Comparison of ENCODE assay signal across 18 mouse cellular contexts in the genomic region with DNA sequence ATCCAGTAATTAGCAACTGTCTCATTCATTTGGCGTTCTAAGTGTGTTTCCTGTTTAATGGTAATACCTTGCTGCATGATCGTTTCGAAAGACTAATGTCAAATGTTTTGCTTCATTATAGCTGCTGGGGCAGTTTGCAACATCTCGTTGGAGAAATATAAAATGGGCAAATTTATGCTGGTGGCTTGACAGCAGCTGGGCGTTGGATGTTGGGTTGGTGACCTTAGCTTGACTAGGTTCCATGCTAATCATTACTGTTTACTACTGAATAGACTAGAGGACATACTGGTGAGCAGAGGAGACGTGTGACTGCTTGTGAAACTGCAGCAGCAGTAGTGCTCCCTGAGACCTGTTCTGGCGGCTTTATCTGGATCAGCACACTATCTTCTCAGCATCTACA.
"Had no signal": no experiment of that assay in that cellular context is flagged by ENCODE, and none has a peak within 500 bp of the region (broad histone marks: within the 10 kb centered on the region; RNA-seq: fewer than 3 reads in every experiment).

No protein-coding gene starts in this region.

- H3K27ac ChIP-seq: midbrain, embryonic 10.5 days; midbrain, embryonic 12.5 days; neural tube, embryonic 13.5 days; neural tube, embryonic 15.5 days; stomach, embryonic 15.5 days; stomach, postnatal 0 days had no signal

- H3K4me3 ChIP-seq: midbrain, embryonic 10.5 days; midbrain, embryonic 12.5 days; myocyte; neural tube, embryonic 13.5 days; neural tube, embryonic 15.5 days; stomach, embryonic 15.5 days had no signal

- H3K27me3 ChIP-seq: midbrain, embryonic 12.5 days; neural tube, embryonic 13.5 days; neural tube, embryonic 15.5 days; stomach, embryonic 15.5 days had no signal

- ATAC-seq: midbrain, embryonic 16.5 days had no signal

- H3K4me2 ChIP-seq: lung, embryonic 14.5 days; midbrain, embryonic 12.5 days; neural tube, embryonic 13.5 days; neural tube, embryonic 15.5 days; stomach, embryonic 15.5 days had no signal

- H3K4me1 ChIP-seq: midbrain, embryonic 12.5 days; neural tube, embryonic 13.5 days; neural tube, embryonic 15.5 days; stomach, embryonic 15.5 days had no signal

- H3K9me3 ChIP-seq: midbrain, embryonic 12.5 days; neural tube, embryonic 13.5 days; neural tube, embryonic 15.5 days; stomach, embryonic 15.5 days had no signal

- H3K36me3 ChIP-seq: midbrain, embryonic 10.5 days; midbrain, embryonic 12.5 days; neural tube, embryonic 13.5 days; neural tube, embryonic 15.5 days; stomach, embryonic 15.5 days had no signal

- DNase-seq: lung, adult 18-20 months; lung, embryonic 14.5 days; lung, postnatal 10 days; lung, postnatal 4 days; midbrain, embryonic 14.5 days; retina, postnatal 1 day; right cerebral cortex, postnatal 14 days; thymus, adult 2 months; thymus, postnatal 25 days; thymus, postnatal 4 days had no signal

- H3K9ac ChIP-seq: lung, embryonic 14.5 days; midbrain, embryonic 12.5 days; neural tube, embryonic 13.5 days; neural tube, embryonic 15.5 days; stomach, embryonic 15.5 days had no signal
